Mouse (Mus musculus): ENCODE measurements around the gene Canx.

Canx gene

GRCm38 (mm10) chr11:50280053-50280452 is 45.4 kb downstream of the Canx start:
- in situ Hi-C loops (cut with MboI; ENCODE audit: unreplicated experiment in 2 of 2): no loop called here

DNA sequence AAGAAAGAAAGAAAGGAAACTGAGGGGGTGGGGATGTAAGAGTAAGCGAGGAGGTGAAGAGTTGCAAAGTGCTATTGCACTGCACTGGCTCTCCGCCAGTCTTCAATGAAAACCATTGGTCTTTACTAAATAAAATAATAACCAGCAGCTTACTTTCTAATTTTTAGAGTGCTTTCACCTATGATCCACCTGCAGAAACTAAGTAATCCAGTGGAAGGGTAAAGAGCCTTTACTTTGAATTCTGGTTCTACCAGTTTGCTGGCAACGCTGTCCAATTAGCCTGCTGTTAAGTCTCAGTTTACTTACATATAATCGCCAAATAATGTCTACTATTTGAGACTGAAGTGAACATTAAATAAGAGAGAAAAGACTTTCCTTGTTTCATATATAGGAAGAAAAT is 46.5 kb downstream of the Canx start:
- in situ Hi-C loops (cut with MboI; ENCODE audit: unreplicated experiment in 2 of 2): loop anchor here in 1 of 2 experiments (5.0 to 10.0 kb wide), 2 partner anchors 48 to 294 kb away; partner anchors contain the start of gene Canx

- in situ Hi-C loops (cut with MboI; ENCODE audit: unreplicated experiment in 2 of 2): loop anchor here in 1 of 2 experiments (5.0 to 10.0 kb wide), 2 partner anchors 50 to 293 kb away; partner anchors contain the start of gene Canx
Measured at GRCm38 (mm10) chr11:50277706-50278105, 47.8 kb downstream of the Canx start.

GRCm38 (mm10) chr11:50277025-50277424 is 48.4 kb downstream of the Canx start:
- in situ Hi-C loops (cut with MboI; ENCODE audit: unreplicated experiment in 2 of 2): loop anchor here in 1 of 2 experiments (5.0 to 10.0 kb wide), 2 partner anchors 50 to 292 kb away; partner anchors contain the start of gene Canx

GRCm38 (mm10) chr11:50275568-50276151 is 49.8 kb downstream of the Canx start:
- in situ Hi-C loops (cut with MboI; ENCODE audit: unreplicated experiment in 2 of 2): loop anchor here in 1 of 2 experiments (5.0 to 10.0 kb wide), 2 partner anchors 52 to 291 kb away; partner anchors contain the start of gene Canx

GRCm38 (mm10) chr11:50275077-50275476 is 50.4 kb downstream of the Canx start:
- in situ Hi-C loops (cut with MboI; ENCODE audit: unreplicated experiment in 2 of 2): loop anchor here in 1 of 2 experiments (5.0 to 10.0 kb wide), 2 partner anchors 52 to 290 kb away; partner anchors contain the start of gene Canx

DNA sequence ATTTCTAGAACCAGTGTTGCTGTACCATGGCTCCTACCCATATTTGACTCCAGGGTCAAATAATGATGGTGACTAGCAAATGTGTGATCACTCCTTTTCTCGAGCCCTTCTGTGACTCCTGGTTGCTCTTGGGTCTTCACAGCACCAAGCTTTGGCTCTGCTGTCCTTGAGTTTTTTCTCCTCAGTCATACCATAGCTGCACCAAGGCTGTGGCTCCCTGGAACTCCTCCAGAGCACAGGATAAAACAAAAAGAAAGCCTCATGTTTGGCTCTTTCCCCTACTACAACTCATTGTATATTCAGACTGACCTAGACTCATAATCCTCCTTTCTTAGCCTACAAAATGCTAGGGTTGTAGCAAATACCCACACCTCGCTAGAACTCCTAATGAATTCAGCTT is 52.7 kb downstream of the Canx start:
- in situ Hi-C loops (cut with MboI; ENCODE audit: unreplicated experiment in 2 of 2): loop anchor here in 1 of 2 experiments (10.0 kb wide), 1 partner anchor 288 kb away; no protein-coding TSS in a partner anchor

- in situ Hi-C loops (cut with MboI; ENCODE audit: unreplicated experiment in 2 of 2): loop anchor here (5.0 to 10.0 kb wide), 3 partner anchors 92 to 285 kb away; no protein-coding TSS in a partner anchor
Measured at GRCm38 (mm10) chr11:50269885-50270284, 55.6 kb downstream of the Canx start.

DNA sequence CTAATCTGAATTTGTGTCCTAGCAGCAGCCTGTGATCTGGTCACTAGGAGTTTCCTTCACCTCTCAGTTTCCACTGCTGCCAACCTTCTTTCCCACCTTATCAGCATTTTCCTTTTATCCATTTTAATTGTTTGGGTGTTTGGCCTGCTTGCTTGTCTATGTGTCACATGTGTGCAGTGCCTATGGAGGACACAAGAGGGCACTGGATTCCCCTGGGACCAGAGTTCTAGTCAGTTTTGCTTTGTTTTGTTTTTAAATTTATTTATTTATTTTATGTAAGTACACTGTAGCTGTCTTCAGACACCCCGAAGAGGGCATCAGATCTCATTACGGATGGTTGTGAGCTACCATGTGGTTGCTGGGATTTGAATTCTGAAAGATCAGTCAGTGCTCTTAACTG is 56.3 kb downstream of the Canx start:
- in situ Hi-C loops (cut with MboI; ENCODE audit: unreplicated experiment in 2 of 2): loop anchor here (5.0 kb wide), 2 partner anchors 93 to 98 kb away; no protein-coding TSS in a partner anchor

- in situ Hi-C loops (cut with MboI; ENCODE audit: unreplicated experiment in 2 of 2): loop anchor here (5.0 kb wide), 2 partner anchors 95 to 100 kb away; no protein-coding TSS in a partner anchor
Measured at GRCm38 (mm10) chr11:50266997-50267396, 58.5 kb downstream of the Canx start.

- in situ Hi-C loops (cut with MboI; ENCODE audit: unreplicated experiment in 2 of 2): loop anchor here (5.0 kb wide), 2 partner anchors 96 to 101 kb away; no protein-coding TSS in a partner anchor
Measured at GRCm38 (mm10) chr11:50265931-50266330, 59.5 kb downstream of the Canx start.

GRCm38 (mm10) chr11:50263198-50263597 is 62.3 kb downstream of the Canx start:
- in situ Hi-C loops (cut with MboI; ENCODE audit: unreplicated experiment in 2 of 2): no loop called here

DNA sequence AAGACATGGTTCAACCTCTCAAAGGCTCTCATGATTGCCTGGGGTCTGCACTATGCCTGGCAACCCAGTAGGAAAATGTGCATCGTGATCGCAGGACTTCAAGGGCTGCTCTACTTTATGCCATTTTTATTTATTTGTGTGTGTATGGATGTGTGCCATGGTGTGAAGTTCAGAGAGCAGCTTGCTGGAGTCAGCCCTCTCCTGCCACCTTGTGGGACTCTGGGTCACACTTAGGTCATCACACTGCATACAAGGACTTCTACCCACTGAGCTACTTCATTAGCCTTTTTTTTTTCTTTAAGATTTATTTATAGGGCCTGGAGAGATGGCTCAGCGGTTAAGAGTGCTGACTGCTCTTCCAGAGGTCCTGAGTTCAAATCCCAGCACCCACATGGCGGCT is 63.5 kb downstream of the Canx start:
- in situ Hi-C loops (cut with MboI; ENCODE audit: unreplicated experiment in 2 of 2): no loop called here

- in situ Hi-C loops (cut with MboI; ENCODE audit: unreplicated experiment in 2 of 2): no loop called here
Measured at GRCm38 (mm10) chr11:50258310-50258709, 67.2 kb downstream of the Canx start.

DNA sequence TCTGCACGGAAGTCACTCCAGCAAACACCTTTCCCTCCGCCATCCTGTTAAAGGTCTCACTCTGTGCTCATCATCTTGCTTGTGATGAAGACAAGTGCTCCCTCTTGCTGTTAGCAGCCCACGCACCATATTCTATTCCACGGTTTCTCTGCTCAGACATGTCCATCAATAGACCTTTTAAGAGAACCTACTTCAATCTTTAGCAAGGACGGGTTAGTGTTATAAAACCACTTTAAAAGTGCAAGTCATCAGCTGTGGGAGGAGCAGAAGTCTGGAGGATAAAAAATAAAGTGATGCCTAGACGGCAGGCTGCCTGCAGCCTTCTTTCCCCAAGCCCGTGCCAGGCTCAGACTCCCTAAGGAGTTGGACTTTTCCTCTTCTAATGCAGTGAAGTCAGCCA is 68.9 kb downstream of the Canx start:
- in situ Hi-C loops (cut with MboI; ENCODE audit: unreplicated experiment in 2 of 2): no loop called here

- in situ Hi-C loops (cut with MboI; ENCODE audit: unreplicated experiment in 2 of 2): no loop called here
Measured at GRCm38 (mm10) chr11:50254010-50254580, 71.4 kb downstream of the Canx start.

DNA sequence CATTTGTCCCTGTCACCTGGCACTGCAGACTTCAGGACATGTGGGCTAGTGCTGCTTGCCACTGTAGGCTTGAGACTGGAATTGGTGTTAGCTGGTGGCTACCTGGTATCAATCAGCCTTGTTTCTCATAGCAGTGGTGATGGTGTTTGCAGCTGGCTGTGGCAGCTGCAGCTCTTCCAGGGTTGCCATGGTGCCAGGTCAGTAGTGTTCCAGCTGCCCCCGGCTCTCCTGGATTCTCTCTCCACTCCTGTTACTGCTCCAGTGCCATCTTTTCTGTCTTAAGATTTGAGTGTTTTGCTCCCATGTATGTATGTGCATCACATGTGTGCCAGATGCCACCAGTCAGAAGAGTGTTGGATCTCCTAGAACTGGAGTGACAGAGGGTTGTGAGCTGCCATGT is 72.1 kb downstream of the Canx start:
- in situ Hi-C loops (cut with MboI; ENCODE audit: unreplicated experiment in 2 of 2): no loop called here

- in situ Hi-C loops (cut with MboI; ENCODE audit: unreplicated experiment in 2 of 2): no loop called here
Measured at GRCm38 (mm10) chr11:50252684-50253265, 72.7 kb downstream of the Canx start.

GRCm38 (mm10) chr11:50252166-50252565 is 73.3 kb downstream of the Canx start:
- in situ Hi-C loops (cut with MboI; ENCODE audit: unreplicated experiment in 2 of 2): no loop called here

GRCm38 (mm10) chr11:50248473-50249171 is 76.9 kb downstream of the Canx start:
- in situ Hi-C loops (cut with MboI; ENCODE audit: unreplicated experiment in 2 of 2): loop anchor here in 1 of 2 experiments (25.0 kb wide), 1 partner anchor 589 kb away; the partner anchor contains the start of genes Zfp354c and Zfp879
